Mouse (Mus musculus): ENCODE measurements around the gene Tsga10. TPM values are rescaled to one million over a fixed set of nuclear protein-coding genes. Genes with fewer than 3 reads are reported as not detected.
A peak's percentile ranks its signal among the peaks of the same experiment; 100 is the strongest.

Gene Tsga10
- total and polyA plus RNA-seq, 3 experiments, result 0.80 to 4.1 (median 3.7) TPM

DNA sequence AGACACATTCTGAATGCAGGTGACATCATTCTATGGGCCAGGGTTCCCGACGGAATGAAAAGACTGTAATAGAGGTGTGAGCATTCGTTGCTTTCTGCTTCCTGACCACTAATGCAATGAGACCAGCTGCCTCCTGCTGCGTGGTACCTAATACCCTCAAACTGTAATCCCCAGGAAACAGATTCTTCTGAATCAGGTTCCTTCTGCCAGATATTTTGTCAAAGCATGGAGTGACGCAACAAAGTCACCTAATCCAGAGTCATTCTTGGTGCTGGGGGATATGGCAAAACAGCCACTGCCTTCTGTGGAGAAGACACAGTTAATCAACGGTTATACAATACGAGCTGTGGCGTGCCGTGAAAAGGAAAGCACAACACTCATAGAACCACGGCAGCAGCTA is 2.4 kb upstream of the Tsga10 start:
- Histone ChIP-seq H3K9ac (ENCODE audit: low read depth, low read length) (no peak overlapping the region), H3K4me3 (no peak overlapping the region), H3K79me2 (replicated peaks; ENCODE audit: control insufficient read depth, insufficient read depth, low read length) (no peaks in the 10 kb centered on the region), H3K27me3 (ENCODE audit: control insufficient read depth, insufficient read depth, low read length) (no peaks in the 10 kb centered on the region), H3K4me1 (ENCODE audit: control insufficient read depth, insufficient read depth, low read length) (peaks cover 2% of the 10 kb centered on the region), H3K27ac (no peak overlapping the region), H3K36me3 (ENCODE audit: control insufficient read depth, insufficient read depth, low read length) (no peaks in the 10 kb centered on the region)
- TF ChIP-seq CTCF (IDR thresholded peaks at IDR 0.05) (no peak), POLR2A (IDR thresholded peaks at IDR 0.05; ENCODE audit: insufficient read depth, low read depth, low read length) (no peak), EP300 (IDR thresholded peaks at IDR 0.05; ENCODE audit: insufficient read depth, low read depth, low read length) (no peak)
- intact Hi-C loops (cut with DNase I), result no loop called here
- no peak for DNase-seq
- WGBS, result 59% methylated on average over 10 of the region's 10 CpGs

DNA sequence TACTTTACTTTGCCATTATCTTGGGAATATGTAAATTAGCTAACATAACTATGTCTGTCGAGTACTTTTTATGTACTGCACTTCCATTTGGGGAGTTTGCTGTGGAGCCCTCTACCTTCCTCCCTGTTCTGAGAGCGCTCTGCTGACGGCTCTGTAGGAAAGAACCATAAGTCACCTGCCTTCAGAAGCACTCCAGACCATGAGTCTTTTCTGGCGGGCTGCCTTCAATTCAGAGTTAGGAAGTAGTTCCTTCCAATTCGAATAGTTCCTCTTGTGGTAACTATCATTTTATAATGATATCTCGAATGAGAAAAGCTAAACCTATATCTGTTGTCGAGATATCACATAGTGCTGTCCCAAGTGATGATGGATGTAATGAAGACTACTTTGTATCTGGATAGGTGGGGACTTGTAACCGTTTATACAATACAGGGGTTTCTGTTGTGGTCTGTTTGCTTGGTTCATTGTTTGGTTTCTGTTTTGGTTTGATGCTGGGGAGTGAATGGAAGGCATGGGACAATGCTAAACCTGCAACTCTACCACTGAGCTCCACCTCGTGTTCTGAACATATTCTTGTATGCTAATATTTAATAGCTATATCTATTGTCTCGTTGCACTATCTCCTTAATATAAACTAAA is 1.6 kb upstream of the Tsga10 start:
- H3K9ac ChIP-seq (ENCODE audit: low read depth, low read length), result no peak overlapping the region

DNA sequence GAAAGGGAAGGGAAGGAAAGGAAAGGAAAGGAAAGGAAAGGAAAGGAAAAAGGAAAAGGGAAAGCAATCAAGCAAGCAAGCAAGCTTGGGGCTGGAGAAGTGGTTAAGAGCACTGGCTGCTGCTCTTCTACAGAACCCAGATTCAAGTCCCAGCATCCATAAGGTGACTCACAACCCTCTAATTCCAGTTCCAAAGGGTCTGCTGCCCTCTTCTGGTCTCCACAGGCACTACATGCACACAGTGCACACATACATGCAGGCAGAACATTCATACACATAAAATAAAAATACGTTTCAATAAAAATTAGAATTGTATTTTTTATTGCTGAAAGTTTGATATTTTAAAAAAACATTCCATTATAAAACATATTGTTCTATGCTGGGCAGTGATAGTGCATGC is 827 bp upstream of the Tsga10 start:
- intact Hi-C loops (cut with DNase I), result loop anchor here (2.0 kb wide), 1 partner anchor 188 kb away; no protein-coding TSS in a partner anchor
- peak in 1 of 2 experiments; percentile 36 for DNase-seq
- WGBS, result 74% methylated on average over 1 of the region's 1 CpGs

More for the DNA sequence above, 1.6 kb upstream of the Tsga10 start:
- peaks cover 2% of the 10 kb centered on the region for H3K4me1 ChIP-seq (ENCODE audit: control insufficient read depth, insufficient read depth, low read length)
- H3K79me2 ChIP-seq (replicated peaks; ENCODE audit: control insufficient read depth, insufficient read depth, low read length), result no peaks in the 10 kb centered on the region
- H3K36me3 ChIP-seq (ENCODE audit: control insufficient read depth, insufficient read depth, low read length), result no peaks in the 10 kb centered on the region
- WGBS, result 55% methylated on average over 10 of the region's 10 CpGs
- intact Hi-C loops (cut with DNase I), result loop anchor here (2.0 kb wide), 1 partner anchor 189 kb away; no protein-coding TSS in a partner anchor
- H3K27ac ChIP-seq, result no peak overlapping the region
- no peaks in the 10 kb centered on the region for H3K27me3 ChIP-seq (ENCODE audit: control insufficient read depth, insufficient read depth, low read length)
- TF ChIP-seq POLR2A (IDR thresholded peaks at IDR 0.05; ENCODE audit: insufficient read depth, low read depth, low read length), result no peak
- no peak for TF ChIP-seq EP300 (IDR thresholded peaks at IDR 0.05; ENCODE audit: insufficient read depth, low read depth, low read length)
- TF ChIP-seq CTCF (IDR thresholded peaks at IDR 0.05), result no peak
- no peak for DNase-seq
- H3K4me3 ChIP-seq, result no peak overlapping the region

DNA sequence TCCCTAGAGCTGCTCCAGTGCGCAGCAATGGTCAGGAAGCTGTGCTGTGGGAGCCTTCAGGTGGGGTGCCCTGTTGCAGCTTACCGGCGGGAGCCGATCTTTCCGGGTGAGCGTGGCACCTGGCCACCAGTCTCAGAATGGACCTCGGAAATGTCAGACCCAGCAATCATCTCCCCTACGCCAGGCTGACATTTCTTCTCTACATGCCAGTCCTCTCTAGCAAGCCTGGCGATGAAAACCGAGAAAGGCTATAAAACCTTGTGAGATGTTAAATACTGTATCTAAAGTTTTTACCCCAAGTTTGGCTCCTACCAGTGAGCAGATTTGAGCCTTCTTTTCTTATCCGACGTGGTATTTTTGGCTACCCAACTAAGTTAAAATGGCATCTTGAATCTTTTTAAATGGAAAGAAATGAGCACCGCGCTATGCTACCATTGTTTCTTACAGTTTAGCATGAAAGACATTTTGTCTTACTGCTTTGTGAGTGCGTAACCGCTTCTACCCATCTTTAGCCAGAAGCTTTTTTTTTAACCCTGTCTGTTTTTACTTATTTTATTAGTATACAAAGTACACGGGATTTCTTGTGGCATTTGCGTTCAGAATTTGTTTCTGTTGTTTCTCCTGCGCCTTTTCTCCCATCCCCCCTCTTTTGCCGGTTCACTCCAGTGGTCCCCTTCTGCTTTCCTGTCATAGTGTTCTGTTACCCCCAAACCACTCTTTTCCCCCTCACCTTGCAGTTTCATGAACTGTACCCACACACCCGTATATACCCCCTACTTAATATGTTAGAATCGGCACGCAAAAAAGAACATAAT is 621 bp downstream of the Tsga10 start:
- TF ChIP-seq EP300 (IDR thresholded peaks at IDR 0.05; ENCODE audit: insufficient read depth, low read depth, low read length) (no peak), POLR2A (IDR thresholded peaks at IDR 0.05; ENCODE audit: insufficient read depth, low read depth, low read length) (peak; percentile 95)

More for the DNA sequence above, 827 bp upstream of the Tsga10 start:
- Histone ChIP-seq H3K9ac (ENCODE audit: low read depth, low read length) (no peak overlapping the region), H3K36me3 (ENCODE audit: control insufficient read depth, insufficient read depth, low read length) (no peaks in the 10 kb centered on the region), H3K79me2 (replicated peaks; ENCODE audit: control insufficient read depth, insufficient read depth, low read length) (no peaks in the 10 kb centered on the region), H3K4me3 (no peak overlapping the region), H3K27me3 (ENCODE audit: control insufficient read depth, insufficient read depth, low read length) (no peaks in the 10 kb centered on the region), H3K27ac (no peak overlapping the region), H3K4me1 (ENCODE audit: control insufficient read depth, insufficient read depth, low read length) (peaks cover 2% of the 10 kb centered on the region)
- TF ChIP-seq EP300 (IDR thresholded peaks at IDR 0.05; ENCODE audit: insufficient read depth, low read depth, low read length) (no peak), CTCF (IDR thresholded peaks at IDR 0.05) (peak; percentile 79), POLR2A (IDR thresholded peaks at IDR 0.05; ENCODE audit: insufficient read depth, low read depth, low read length) (no peak)

GRCm38 (mm10) chr1:37864511-37865400 is 1.5 kb downstream of the Tsga10 start:
- TF ChIP-seq CTCF (IDR thresholded peaks at IDR 0.05) (peak; percentile 52), POLR2A (IDR thresholded peaks at IDR 0.05; ENCODE audit: insufficient read depth, low read depth, low read length) (peak; percentile 91), EP300 (IDR thresholded peaks at IDR 0.05; ENCODE audit: insufficient read depth, low read depth, low read length) (0 out of 2 replicates have a peak, but pooled peaks have one; percentile 46)
- H3K27me3 ChIP-seq (ENCODE audit: control insufficient read depth, insufficient read depth, low read length), result no peaks in the 10 kb centered on the region
- under 1% methylated on average over 87 of the region's 90 CpGs for WGBS
- no peaks in the 10 kb centered on the region for H3K36me3 ChIP-seq (ENCODE audit: control insufficient read depth, insufficient read depth, low read length)
- no peaks in the 10 kb centered on the region for H3K79me2 ChIP-seq (replicated peaks; ENCODE audit: control insufficient read depth, insufficient read depth, low read length)
- H3K4me1 ChIP-seq (ENCODE audit: control insufficient read depth, insufficient read depth, low read length), result no peaks in the 10 kb centered on the region; the same call in 1 of the 2 replicates
- H3K4me3 ChIP-seq, result peak overlapping the region; percentile 81
- H3K27ac ChIP-seq, result peak overlapping the region; percentile 92
- DNase-seq, result peak; percentile 99 to 100
- peak overlapping the region; percentile 80 for H3K9ac ChIP-seq (ENCODE audit: low read depth, low read length)
- intact Hi-C loops (cut with DNase I), result loop anchor here (1.0 to 2.0 kb wide), 2 partner anchors 26 to 132 kb away; partner anchors contain the start of genes Mitd1, Mrpl30 and Txndc9

More for the DNA sequence above, 621 bp downstream of the Tsga10 start:
- peak overlapping the region; percentile 72 for H3K9ac ChIP-seq (ENCODE audit: low read depth, low read length)
- H3K4me3 ChIP-seq, result peak overlapping the region; percentile 81
- no peaks in the 10 kb centered on the region for H3K79me2 ChIP-seq (replicated peaks; ENCODE audit: control insufficient read depth, insufficient read depth, low read length)
- H3K36me3 ChIP-seq (ENCODE audit: control insufficient read depth, insufficient read depth, low read length), result no peaks in the 10 kb centered on the region
- DNase-seq, result no peak
- no peaks in the 10 kb centered on the region for H3K27me3 ChIP-seq (ENCODE audit: control insufficient read depth, insufficient read depth, low read length)
- H3K27ac ChIP-seq, result peak overlapping the region; percentile 92
- intact Hi-C loops (cut with DNase I), result loop anchor here (1.0 to 2.0 kb wide), 3 partner anchors 25 to 187 kb away; partner anchors contain the start of genes Mitd1, Mrpl30 and Txndc9
- WGBS, result 9% methylated on average over 23 of the region's 23 CpGs
- no peaks in the 10 kb centered on the region for H3K4me1 ChIP-seq (ENCODE audit: control insufficient read depth, insufficient read depth, low read length)

Data from heart, adult 2 months (tissue).